Mouse (Mus musculus) heart, embryonic 10.5 days (tissue): Measurements from ENCODE around the gene Unc119b. TPM values are rescaled to one million over a fixed set of nuclear protein-coding genes. Genes with fewer than 3 reads are reported as not detected.
"Not testable (repeated sequence)": the region's sequence is repeated elsewhere in the genome, so short reads cannot be mapped to it uniquely, and the experiment has no call there.

Experiments used
- DNase-seq: peaks from one replicate; pipeline ENCODE4 v3.0.0-alpha.2; 2017; ENCODE audit warnings: low spot score
- H3K27ac ChIP-seq: fragments of 300-500 bp; sonication (generic); 2 replicates; pipeline ENCODE4 v1.5.1; 2016; ENCODE audit warnings: mild to moderate bottlenecking
- H3K27me3 ChIP-seq: fragments of 300-500 bp; sonication (generic); 2 replicates; pipeline ENCODE4 v1.6.1; 2016; ENCODE audit warnings: mild to moderate bottlenecking; ENCODE audit not compliant: poor library complexity, insufficient read depth, severe bottlenecking
- H3K36me3 ChIP-seq: fragments of 300-500 bp; sonication (generic); 2 replicates; pipeline ENCODE4 v1.6.1; 2016; ENCODE audit warnings: mild to moderate bottlenecking, moderate library complexity
- H3K4me1 ChIP-seq: fragments of 300-500 bp; sonication (generic); 2 replicates; pipeline ENCODE4 v1.6.1; 2016; ENCODE audit warnings: mild to moderate bottlenecking
- H3K4me3 ChIP-seq: fragments of 300-500 bp; sonication (generic); 2 replicates; pipeline ENCODE4 v1.5.1; 2016; ENCODE audit warnings: mild to moderate bottlenecking, moderate library complexity
- H3K9me3 ChIP-seq: fragments of 300-500 bp; sonication (generic); 2 replicates; pipeline ENCODE4 v1.6.1; 2016; ENCODE audit warnings: mild to moderate bottlenecking, moderate library complexity
- WGBS: fragments of 180-500 bp; shearing (Covaris S2); methylation state at CpG from one replicate; pipeline ENCODE4 v1.1.7; 2016; 5-methylcytosine and 5-hydroxymethylcytosine counted together
- polyA plus RNA-seq: library from polyadenylated mRNA; unstranded; fragments of >200 nt; fragmentation: Nextera tagmentation; extraction: Ambion mirVana; gene quantifications from 2 replicates; pipeline ENCODE4 v1.2.1, GENCODE M21; 2016

Unc119b gene
- polyA plus RNA-seq, 1 experiment from 2014 or later = 35.8 TPM

DNA sequence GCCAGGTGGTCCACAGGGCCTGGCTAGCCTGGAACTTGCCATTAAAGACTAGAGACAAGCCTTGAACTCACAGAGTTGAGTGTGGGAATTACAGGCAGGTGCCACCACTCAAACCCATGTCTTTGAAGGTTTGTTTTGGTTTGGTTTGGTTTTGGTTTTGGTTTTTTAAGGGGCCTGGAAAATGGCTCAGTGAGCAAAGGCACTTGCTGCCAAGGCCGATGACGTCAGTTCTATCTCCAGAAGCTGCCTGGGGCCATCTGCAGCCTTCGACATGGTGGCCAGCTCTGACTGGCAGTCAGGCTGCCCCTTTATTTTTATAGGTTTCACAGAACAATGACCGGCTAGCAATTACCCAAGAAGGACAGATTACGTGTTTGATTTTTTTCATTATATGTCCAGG, 13.8 kb downstream of the Unc119b start:
- H3K4me3 ChIP-seq = no peak overlapping the region
- no peak overlapping the region for H3K27ac ChIP-seq
- H3K9me3 ChIP-seq = no peaks in the 10 kb centered on the region
- 81% methylated on average over 5 of the region's 5 CpGs for WGBS
- no peaks in the 10 kb centered on the region for H3K27me3 ChIP-seq
- H3K36me3 ChIP-seq = peaks cover 47% of the 10 kb centered on the region
- no peak for DNase-seq
- peaks cover 25% of the 10 kb centered on the region for H3K4me1 ChIP-seq

- peak within 1 kb of the TSS; percentile 98 for H3K4me3 ChIP-seq
- under 1% methylated on average over 39 of the region's 39 CpGs for WGBS
- H3K27ac ChIP-seq = peak within 1 kb of the TSS; percentile 95
- H3K9me3 ChIP-seq = no peaks in the 10 kb centered on the region
- DNase-seq = peak; percentile 94
- H3K4me1 ChIP-seq = peaks cover 17% of the 10 kb centered on the region; the same call in 1 of the 2 replicates
- H3K36me3 ChIP-seq = peaks cover 48% of the 10 kb centered on the region
- H3K27me3 ChIP-seq = no peaks in the 10 kb centered on the region
Measured at GRCm38 (mm10) chr5:115118961-115119570, 15.7 kb downstream of the Unc119b start, which contains the start of gene Acads. Gene Acads, minus strand, starts transcription at chr5:115119346.

DNA sequence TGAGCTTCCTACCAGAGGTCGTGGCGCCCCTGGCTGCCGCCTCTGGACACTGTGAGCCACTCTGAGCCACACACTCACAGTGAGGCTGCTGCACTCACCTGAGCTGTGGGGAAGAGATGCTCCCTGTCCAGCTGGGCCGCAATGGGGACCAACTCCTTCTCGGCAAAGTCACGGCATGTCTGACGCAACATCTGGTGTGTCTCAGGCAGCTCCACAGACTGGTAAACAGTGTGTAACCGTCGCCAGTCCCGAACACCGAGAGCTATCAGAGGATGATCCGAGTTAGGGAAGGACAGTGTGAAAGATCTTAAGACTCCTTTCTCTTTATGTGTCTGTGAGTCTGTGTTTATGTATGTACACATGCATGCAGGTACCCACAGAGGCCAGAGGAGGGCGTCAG, 17.3 kb downstream of the Unc119b start:
- Histone ChIP-seq H3K36me3 (peaks cover 53% of the 10 kb centered on the region), H3K9me3 (no peaks in the 10 kb centered on the region), H3K27ac (no peak overlapping the region), H3K27me3 (no peaks in the 10 kb centered on the region), H3K4me3 (no peak overlapping the region), H3K4me1 (peaks cover 17% of the 10 kb centered on the region; the same call in 1 of the 2 replicates)
- 91% methylated on average over 13 of the region's 13 CpGs for WGBS
- DNase-seq = peak; percentile 75

- H3K27ac ChIP-seq = no peak overlapping the region
- no peak for DNase-seq
- H3K4me3 ChIP-seq = no peak overlapping the region
- H3K27me3 ChIP-seq = no peaks in the 10 kb centered on the region
- H3K36me3 ChIP-seq = peaks cover 60% of the 10 kb centered on the region
- H3K9me3 ChIP-seq = no peaks in the 10 kb centered on the region
- 88% methylated on average over 3 of the region's 3 CpGs for WGBS
- H3K4me1 ChIP-seq = peaks cover 17% of the 10 kb centered on the region; the same call in 1 of the 2 replicates
Measured at GRCm38 (mm10) chr5:115116426-115116825, 18.3 kb downstream of the Unc119b start.

DNA sequence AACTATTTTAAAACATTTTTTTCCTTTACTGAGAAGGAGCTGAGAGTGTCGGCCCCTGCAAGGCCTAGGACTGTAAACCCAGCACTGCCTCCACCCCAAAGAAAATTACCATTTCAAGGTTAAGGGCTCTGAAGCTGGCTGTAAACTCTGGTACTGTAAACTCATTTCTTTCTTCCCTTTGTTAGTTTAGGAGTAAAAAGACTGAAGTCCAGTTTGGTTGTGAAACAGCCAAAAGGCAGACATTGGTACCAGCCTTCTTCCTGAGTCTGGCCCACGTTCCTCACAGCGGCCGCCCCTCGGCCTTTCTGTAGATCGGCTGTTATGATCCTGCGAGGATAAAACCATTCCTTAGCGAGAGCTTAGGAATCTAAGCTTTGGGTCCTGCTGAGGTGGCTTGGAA, 20.3 kb downstream of the Unc119b start:
- Histone ChIP-seq H3K4me1 (peaks cover 25% of the 10 kb centered on the region; the same call in 1 of the 2 replicates), H3K9me3 (no peaks in the 10 kb centered on the region), H3K4me3 (no peak overlapping the region), H3K27me3 (no peaks in the 10 kb centered on the region), H3K27ac (no peak overlapping the region), H3K36me3 (peaks cover 79% of the 10 kb centered on the region)
- 93% methylated on average over 8 of the region's 8 CpGs for WGBS
- no peak for DNase-seq

GRCm38 (mm10) chr5:115113244-115113643, 21.5 kb downstream of the Unc119b start:
- WGBS = 92% methylated on average over 12 of the region's 12 CpGs
- Histone ChIP-seq H3K4me1 (0 out of 2 replicates have a peak, but pooled peaks cover 13% of the 10 kb centered on the region), H3K9me3 (no peaks in the 10 kb centered on the region), H3K4me3 (no peak overlapping the region), H3K27me3 (no peaks in the 10 kb centered on the region), H3K27ac (no peak overlapping the region), H3K36me3 (peaks cover 84% of the 10 kb centered on the region)
- DNase-seq = no peak

GRCm38 (mm10) chr5:115111156-115111555, 23.6 kb downstream of the Unc119b start:
- Histone ChIP-seq H3K9me3 (no peaks in the 10 kb centered on the region), H3K4me1 (0 out of 2 replicates have a peak, but pooled peaks cover 10% of the 10 kb centered on the region), H3K36me3 (peaks cover 80% of the 10 kb centered on the region), H3K27ac (no peak overlapping the region), H3K4me3 (no peak overlapping the region), H3K27me3 (no peaks in the 10 kb centered on the region)
- 94% methylated on average over 8 of the region's 8 CpGs for WGBS
- no peak for DNase-seq

DNA sequence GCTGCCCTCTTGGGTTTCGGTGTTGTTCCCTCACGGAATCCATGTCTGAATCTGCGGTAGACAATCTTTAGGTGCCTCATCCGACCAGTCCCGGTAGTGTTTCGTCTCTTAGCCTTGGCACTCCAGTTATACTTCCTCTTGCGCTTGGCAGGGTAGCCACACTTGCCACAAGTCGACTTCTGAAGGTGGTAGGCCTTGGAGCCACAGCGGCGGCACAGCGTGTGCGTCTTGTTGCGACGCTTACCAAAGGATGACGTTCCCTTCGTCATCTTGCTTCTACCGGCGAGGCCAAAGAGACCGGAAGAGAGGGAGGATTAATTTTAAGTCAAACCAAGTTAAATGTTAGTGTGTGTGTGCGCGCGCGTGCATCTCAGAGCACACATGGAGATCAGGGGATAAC, 31.5 kb downstream of the Unc119b start:
- H3K4me3 ChIP-seq, H3K4me1 ChIP-seq, H3K27me3 ChIP-seq, H3K27ac ChIP-seq, H3K9me3 ChIP-seq, DNase-seq: not testable (repeated sequence)
- H3K36me3 ChIP-seq = peaks cover 71% of the 10 kb centered on the region
- WGBS = 95% methylated on average over 23 of the region's 23 CpGs

GRCm38 (mm10) chr5:115102231-115102630, 32.5 kb downstream of the Unc119b start:
- H3K36me3 ChIP-seq = peaks cover 72% of the 10 kb centered on the region
- DNase-seq = no peak
- WGBS = 85% methylated on average over 2 of the region's 2 CpGs

DNA sequence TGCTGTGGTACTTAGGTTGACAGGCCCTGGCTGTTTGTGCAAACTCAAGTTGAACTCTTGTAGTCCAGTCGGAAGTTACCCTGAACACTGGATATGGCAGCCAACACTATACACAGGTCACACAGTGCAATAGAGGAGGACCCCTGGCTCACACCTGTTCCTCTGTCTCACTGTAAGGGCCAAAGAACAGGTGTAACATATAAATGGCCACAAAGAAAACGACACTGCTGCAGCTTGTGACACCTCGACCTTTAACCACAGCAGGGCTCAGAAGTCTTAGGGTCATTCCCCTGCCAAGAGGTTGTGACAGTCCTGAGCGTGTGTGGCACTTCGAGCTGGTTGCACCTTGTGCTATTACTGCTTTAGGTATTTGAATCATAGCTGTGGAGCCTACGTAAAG, 34.3 kb downstream of the Unc119b start:
- H3K27me3 ChIP-seq = no peaks in the 10 kb centered on the region
- WGBS = 87% methylated on average over 6 of the region's 6 CpGs
- no peak overlapping the region for H3K4me3 ChIP-seq
- DNase-seq = no peak
- peaks cover 83% of the 10 kb centered on the region for H3K36me3 ChIP-seq
- no peaks in the 10 kb centered on the region for H3K9me3 ChIP-seq
- no peak overlapping the region for H3K27ac ChIP-seq
- H3K4me1 ChIP-seq = peaks cover 5% of the 10 kb centered on the region

More at GRCm38 (mm10) chr5:115102231-115102630, 32.5 kb downstream of the Unc119b start:
- Histone ChIP-seq H3K4me3 (no peak overlapping the region), H3K27me3 (no peaks in the 10 kb centered on the region), H3K27ac (no peak overlapping the region), H3K4me1 (no peaks in the 10 kb centered on the region), H3K9me3 (no peaks in the 10 kb centered on the region)

- 85% methylated on average over 9 of the region's 9 CpGs for WGBS
- H3K36me3 ChIP-seq = peaks cover 85% of the 10 kb centered on the region
- DNase-seq = no peak
Measured at GRCm38 (mm10) chr5:115099991-115100390, 34.8 kb downstream of the Unc119b start.

GRCm38 (mm10) chr5:115099530-115099929, 35.2 kb downstream of the Unc119b start:
- 84% methylated on average over 5 of the region's 5 CpGs for WGBS
- Histone ChIP-seq H3K27me3 (no peaks in the 10 kb centered on the region), H3K27ac (no peak overlapping the region), H3K4me3 (no peak overlapping the region), H3K4me1 (peaks cover 11% of the 10 kb centered on the region), H3K9me3 (no peaks in the 10 kb centered on the region), H3K36me3 (peaks cover 90% of the 10 kb centered on the region)
- DNase-seq = no peak

More at GRCm38 (mm10) chr5:115099991-115100390, 34.8 kb downstream of the Unc119b start:
- no peaks in the 10 kb centered on the region for H3K9me3 ChIP-seq
- H3K27ac ChIP-seq = no peak overlapping the region
- peaks cover 8% of the 10 kb centered on the region for H3K4me1 ChIP-seq
- H3K4me3 ChIP-seq = no peak overlapping the region
- H3K27me3 ChIP-seq = no peaks in the 10 kb centered on the region

DNA sequence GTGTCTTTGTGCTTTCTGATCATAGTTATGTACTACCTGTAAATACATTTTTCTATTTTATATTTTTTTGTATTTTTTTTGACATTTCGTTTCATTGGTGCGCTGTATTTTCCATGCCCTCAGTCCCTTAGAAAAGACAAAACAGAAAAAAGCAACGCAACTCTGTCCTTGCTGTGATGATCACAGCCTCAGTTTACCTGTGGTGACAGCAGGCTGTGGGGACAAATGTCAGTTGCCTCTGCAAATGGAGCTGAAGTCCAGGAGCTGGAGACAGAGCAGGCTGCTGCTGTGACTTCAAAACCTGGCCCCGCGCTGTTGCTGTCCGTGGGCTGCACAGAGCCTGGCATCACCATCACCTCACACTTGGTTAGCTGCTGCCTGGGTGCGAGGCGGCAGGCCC, 36.6 kb downstream of the Unc119b start, which contains the start of gene Gm10401:
Gm10401 (minus strand) TSS at position 101 of the 400 bp plus-strand sequence.
- peaks cover 84% of the 10 kb centered on the region for H3K36me3 ChIP-seq
- WGBS = 95% methylated on average over 8 of the region's 8 CpGs
- no peaks in the 10 kb centered on the region for H3K27me3 ChIP-seq
- peaks cover 11% of the 10 kb centered on the region for H3K4me1 ChIP-seq
- no peak for DNase-seq
- H3K9me3 ChIP-seq = no peaks in the 10 kb centered on the region
- H3K27ac ChIP-seq = no peak within 1 kb of the TSS
- no peak within 1 kb of the TSS for H3K4me3 ChIP-seq
